Mouse (Mus musculus) hindbrain, embryonic 11.5 days (tissue): Measurements from ENCODE around the gene Eefsec. TPM values are rescaled to one million over a fixed set of nuclear protein-coding genes. Genes with fewer than 3 reads are reported as not detected.

Experiments
- ATAC-seq: fragments of 200-750 bp; cut with Nextera tagmentation; 2 replicates; pipeline ENCODE4 v1.8.0; 2017; ENCODE audit warnings: mild to moderate bottlenecking, moderate TSS enrichment, moderate library complexity; ENCODE audit not compliant: low FRiP score
- DNase-seq: peaks from one replicate; pipeline ENCODE4 v3.0.0-alpha.2; 2015; ENCODE audit warnings: low spot score
- H3K27ac ChIP-seq: fragments of 300-500 bp; sonication (generic); 2 replicates; pipeline ENCODE4 v1.5.1; 2014; ENCODE audit warnings: mild to moderate bottlenecking, low read depth, low read length
- H3K27me3 ChIP-seq: fragments of 300-500 bp; sonication (generic); 2 replicates; pipeline ENCODE4 v1.6.1; 2014; ENCODE audit warnings: mild to moderate bottlenecking, low read length, moderate library complexity, mixed read lengths; ENCODE audit not compliant: control insufficient read depth, insufficient read depth
- H3K36me3 ChIP-seq: fragments of 300-500 bp; sonication (generic); 2 replicates; pipeline ENCODE4 v1.6.1; 2014; ENCODE audit warnings: mild to moderate bottlenecking, low read length, moderate library complexity, mixed read lengths; ENCODE audit not compliant: control insufficient read depth, insufficient read depth
- H3K4me1 ChIP-seq: fragments of 300-500 bp; sonication (generic); replicated peaks from 2 replicates; pipeline ENCODE4 v1.6.1; 2014; ENCODE audit warnings: low read length, mixed read lengths; ENCODE audit not compliant: control insufficient read depth, insufficient read depth
- H3K4me2 ChIP-seq: fragments of 300-500 bp; sonication (generic); replicated peaks from 2 replicates; pipeline ENCODE4 v1.6.1; 2014; ENCODE audit warnings: mild to moderate bottlenecking, low read depth, low read length
- H3K4me3 ChIP-seq: fragments of 300-500 bp; sonication (generic); 2 replicates; pipeline ENCODE4 v1.5.1; 2014; ENCODE audit warnings: low read depth, low read length
- H3K9ac ChIP-seq: fragments of 300-500 bp; sonication (generic); 2 replicates; pipeline ENCODE4 v1.6.1; 2014; ENCODE audit warnings: low read depth, low read length
- H3K9me3 ChIP-seq: fragments of 300-500 bp; sonication (generic); 2 replicates; pipeline ENCODE4 v1.6.1; 2016; ENCODE audit warnings: low read length; ENCODE audit not compliant: control insufficient read depth
- WGBS: fragments of 180-500 bp; shearing (Covaris S2); extraction: QIAGEN DNeasy Blood & Tissue Kit; methylation state at CpG from one replicate; pipeline ENCODE4 v1.1.7; 2014; 5-methylcytosine and 5-hydroxymethylcytosine counted together
- polyA plus RNA-seq: library from polyadenylated mRNA; unstranded; fragments of >200 nt; fragmentation: Nextera tagmentation; extraction: Ambion mirVana; gene quantifications from 2 replicates; pipeline ENCODE4 v1.2.1, GENCODE M21; 2014

Eefsec gene
- polyA plus RNA-seq, 1 experiment from 2014 or later = 41.9 TPM

DNA sequence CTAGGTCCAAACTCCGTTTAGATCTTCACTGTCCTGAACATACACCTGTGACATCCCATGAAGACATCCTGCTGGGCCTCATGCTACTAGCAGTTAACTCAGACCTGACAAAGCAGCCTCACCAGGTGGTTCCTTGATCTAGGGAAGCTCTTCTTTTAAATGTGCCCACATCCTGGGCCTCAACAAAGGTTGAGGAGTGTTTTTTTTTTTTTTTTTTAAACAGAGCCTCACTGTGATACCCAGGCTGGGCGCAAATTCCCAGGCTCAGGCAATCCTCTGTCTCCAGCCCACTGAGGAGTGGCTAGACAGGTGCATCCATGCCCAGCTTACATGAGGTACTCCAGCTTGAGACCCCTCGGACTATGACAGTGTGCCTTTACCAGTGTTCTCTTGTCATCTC lies 3.8 kb downstream of the Eefsec start:
- H3K4me1 ChIP-seq = no peaks in the 10 kb centered on the region
- ATAC-seq (no peak), DNase-seq (no peak)
- no peak overlapping the region for H3K27ac ChIP-seq
- no peaks in the 10 kb centered on the region for H3K9me3 ChIP-seq
- no peak overlapping the region for H3K4me3 ChIP-seq
- WGBS = 73% methylated on average over 3 of the region's 3 CpGs
- H3K9ac ChIP-seq = no peak overlapping the region
- no peaks in the 10 kb centered on the region for H3K27me3 ChIP-seq
- H3K4me2 ChIP-seq = no peak overlapping the region
- no peaks in the 10 kb centered on the region for H3K36me3 ChIP-seq

DNA sequence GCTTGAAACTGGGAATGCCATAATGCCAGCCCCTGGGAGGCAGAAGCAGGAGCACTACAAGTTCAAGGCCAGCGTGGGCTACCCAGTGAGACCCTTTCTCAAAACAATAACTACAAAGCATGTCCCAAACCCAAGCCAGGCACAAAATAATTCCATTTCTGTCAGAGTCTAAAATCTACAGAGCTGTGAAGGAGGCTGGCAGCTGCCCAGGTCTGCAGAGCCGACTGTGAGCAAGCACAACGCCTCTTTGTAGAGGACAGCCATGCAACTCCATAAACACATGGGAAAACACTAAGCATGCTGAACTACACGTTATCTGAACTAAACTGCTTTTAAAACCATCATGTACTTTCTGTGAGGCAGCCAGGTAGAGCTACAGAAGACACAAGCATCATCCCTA lies 7.3 kb downstream of the Eefsec start:
- ATAC-seq (no peak), DNase-seq (no peak)
- Histone ChIP-seq H3K4me3 (no peak overlapping the region), H3K4me2 (no peak overlapping the region), H3K9ac (no peak overlapping the region), H3K4me1 (no peaks in the 10 kb centered on the region; the same call in 1 of the 2 replicates), H3K27ac (no peak overlapping the region), H3K36me3 (no peaks in the 10 kb centered on the region), H3K9me3 (no peaks in the 10 kb centered on the region), H3K27me3 (no peaks in the 10 kb centered on the region)
- 91% methylated on average over 4 of the region's 4 CpGs for WGBS

DNA sequence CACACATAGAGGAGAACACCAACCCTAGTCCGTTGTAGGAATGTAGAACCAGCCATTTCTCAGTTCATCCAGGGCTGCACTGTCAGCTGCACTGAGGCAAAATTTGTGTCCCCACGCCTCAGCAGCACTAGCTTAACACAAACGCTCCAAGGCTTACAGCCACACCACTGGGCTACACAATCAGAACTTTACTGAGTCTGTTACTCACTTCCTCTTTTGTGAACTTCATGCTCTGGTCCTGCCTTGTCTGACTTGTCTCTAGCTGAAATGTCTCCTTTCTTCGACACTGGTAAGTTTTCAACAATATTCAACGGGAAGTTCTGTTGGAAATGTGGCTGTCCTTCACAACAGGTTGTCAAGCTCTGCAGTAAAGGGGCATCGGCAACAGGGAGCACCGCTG lies 10.7 kb downstream of the Eefsec start:
- Histone ChIP-seq H3K9me3 (no peaks in the 10 kb centered on the region), H3K4me3 (no peak overlapping the region), H3K4me2 (no peak overlapping the region), H3K27me3 (no peaks in the 10 kb centered on the region), H3K4me1 (no peaks in the 10 kb centered on the region; the same call in 1 of the 2 replicates), H3K27ac (no peak overlapping the region), H3K9ac (no peak overlapping the region), H3K36me3 (no peaks in the 10 kb centered on the region)
- ATAC-seq = no peak
- 91% methylated on average over 7 of the region's 7 CpGs for WGBS
- DNase-seq = no peak

DNA sequence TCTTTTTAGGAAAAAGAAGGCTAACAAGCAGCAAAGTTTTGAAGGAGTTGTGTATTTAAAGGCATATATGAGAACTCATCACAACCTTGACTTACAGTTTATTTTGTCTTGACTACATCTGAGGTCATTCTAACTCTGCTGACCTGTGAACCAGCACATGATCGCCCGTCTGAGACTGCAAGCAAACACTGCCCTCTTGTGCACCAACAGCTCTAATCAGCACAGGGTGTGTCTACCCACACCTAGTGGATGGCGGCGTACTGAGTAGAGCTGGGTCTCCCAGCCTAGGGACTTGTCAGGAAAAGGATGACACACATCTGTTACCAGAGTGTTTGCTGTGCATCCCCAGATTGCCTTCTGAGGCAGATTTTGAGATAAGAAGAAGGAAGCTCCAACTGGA lies 15.1 kb downstream of the Eefsec start:
- WGBS = 28% methylated on average over 4 of the region's 4 CpGs
- no peak for ATAC-seq

DNA sequence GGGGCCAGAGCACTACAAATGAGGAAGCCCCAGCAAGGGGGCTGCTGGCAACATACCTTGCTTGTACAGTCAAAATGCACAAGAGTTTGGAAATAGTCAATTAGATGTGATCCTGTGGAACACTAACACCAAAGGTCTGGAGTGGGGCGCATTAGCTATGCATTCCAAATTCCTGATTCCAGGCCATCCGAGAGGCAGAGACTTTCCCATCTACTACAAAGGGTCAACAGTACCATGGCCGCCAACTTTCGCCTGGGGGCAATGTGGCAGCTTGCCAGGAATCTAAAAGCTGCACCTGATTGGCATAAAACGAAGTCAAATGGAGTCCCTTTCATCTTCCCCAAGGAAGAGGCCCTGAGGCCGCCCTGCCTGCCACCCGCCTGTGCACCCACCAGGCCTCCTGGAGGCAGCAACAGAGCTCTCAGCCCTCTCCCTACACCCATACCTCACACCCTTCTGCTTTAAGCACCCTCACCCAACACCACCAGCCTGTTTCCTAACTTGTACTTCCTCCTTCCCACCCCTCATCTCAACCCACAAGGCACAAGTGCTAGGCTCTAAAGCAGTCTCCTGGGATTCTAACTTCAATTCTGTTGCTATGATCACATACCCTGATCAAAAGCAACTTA lies 30.1 kb downstream of the Eefsec start:
- Histone ChIP-seq H3K27ac (no peak overlapping the region), H3K9ac (no peak overlapping the region), H3K36me3 (no peaks in the 10 kb centered on the region), H3K9me3 (no peaks in the 10 kb centered on the region), H3K27me3 (no peaks in the 10 kb centered on the region), H3K4me2 (no peak overlapping the region), H3K4me1 (peaks cover 2% of the 10 kb centered on the region; the same call in 1 of the 2 replicates), H3K4me3 (no peak overlapping the region)
- ATAC-seq (no peak), DNase-seq (peak; percentile 11)
- WGBS = 68% methylated on average over 7 of the region's 7 CpGs

More for the DNA sequence above, 15.1 kb downstream of the Eefsec start:
- no peaks in the 10 kb centered on the region for H3K27me3 ChIP-seq
- H3K4me1 ChIP-seq = no peaks in the 10 kb centered on the region; the same call in 1 of the 2 replicates
- H3K4me2 ChIP-seq = no peak overlapping the region
- no peaks in the 10 kb centered on the region for H3K9me3 ChIP-seq
- H3K36me3 ChIP-seq = no peaks in the 10 kb centered on the region
- DNase-seq = peak; percentile 35
- H3K4me3 ChIP-seq = no peak overlapping the region
- H3K9ac ChIP-seq = no peak overlapping the region
- no peak overlapping the region for H3K27ac ChIP-seq

DNA sequence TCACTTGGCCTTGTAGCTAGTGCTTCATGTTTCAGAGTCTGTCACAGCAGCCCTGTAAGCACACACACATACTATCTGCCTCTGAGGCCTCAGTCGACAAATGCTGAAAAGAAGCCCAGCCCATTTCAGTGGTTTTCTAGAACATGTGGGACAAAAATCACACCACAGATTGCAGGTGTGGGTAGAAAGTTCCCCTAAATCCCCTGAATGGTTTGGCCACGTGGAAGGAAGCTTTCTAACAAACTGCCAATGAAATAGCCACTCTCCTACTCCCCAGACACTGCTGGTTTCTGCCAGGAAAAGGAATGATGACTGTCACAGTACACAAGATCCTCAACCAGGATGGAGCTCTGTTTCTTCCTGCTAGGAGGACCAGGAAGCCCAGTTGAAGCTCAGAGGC lies 33.7 kb downstream of the Eefsec start:
- DNase-seq (no peak), ATAC-seq (no peak)
- Histone ChIP-seq H3K4me2 (no peak overlapping the region), H3K9me3 (no peaks in the 10 kb centered on the region), H3K4me3 (no peak overlapping the region), H3K36me3 (no peaks in the 10 kb centered on the region), H3K27ac (no peak overlapping the region), H3K4me1 (peaks cover 5% of the 10 kb centered on the region), H3K9ac (no peak overlapping the region), H3K27me3 (no peaks in the 10 kb centered on the region)
- 75% methylated on average over 2 of the region's 2 CpGs for WGBS

DNA sequence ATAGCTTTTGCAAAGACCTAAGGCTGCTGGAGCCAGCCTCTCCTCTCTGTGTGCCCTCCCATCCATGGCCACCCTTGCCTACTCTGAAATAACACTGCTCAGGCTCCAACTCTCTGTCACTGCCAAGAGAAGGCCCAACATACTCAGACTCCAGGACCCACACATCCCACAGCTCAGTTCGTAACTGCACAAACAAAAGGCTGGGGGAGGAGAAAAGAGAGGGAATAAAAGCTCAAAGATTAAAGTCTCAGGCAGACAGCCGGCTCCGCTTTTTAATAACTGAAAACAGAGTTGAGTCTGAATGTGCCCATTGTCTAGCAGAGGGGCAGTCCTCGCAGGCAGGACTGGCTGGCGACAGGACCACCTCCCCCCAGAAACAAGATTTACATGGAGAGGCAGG lies 36.8 kb downstream of the Eefsec start:
- WGBS = 16% methylated on average over 5 of the region's 5 CpGs
- H3K9ac ChIP-seq = no peak overlapping the region
- no peaks in the 10 kb centered on the region for H3K27me3 ChIP-seq
- H3K27ac ChIP-seq = no peak overlapping the region
- H3K4me2 ChIP-seq = no peak overlapping the region
- peak; percentile 19 for DNase-seq
- H3K36me3 ChIP-seq = no peaks in the 10 kb centered on the region
- ATAC-seq = no peak
- H3K9me3 ChIP-seq = no peaks in the 10 kb centered on the region
- peaks cover 4% of the 10 kb centered on the region; the same call in 1 of the 2 replicates for H3K4me1 ChIP-seq
- H3K4me3 ChIP-seq = no peak overlapping the region

DNA sequence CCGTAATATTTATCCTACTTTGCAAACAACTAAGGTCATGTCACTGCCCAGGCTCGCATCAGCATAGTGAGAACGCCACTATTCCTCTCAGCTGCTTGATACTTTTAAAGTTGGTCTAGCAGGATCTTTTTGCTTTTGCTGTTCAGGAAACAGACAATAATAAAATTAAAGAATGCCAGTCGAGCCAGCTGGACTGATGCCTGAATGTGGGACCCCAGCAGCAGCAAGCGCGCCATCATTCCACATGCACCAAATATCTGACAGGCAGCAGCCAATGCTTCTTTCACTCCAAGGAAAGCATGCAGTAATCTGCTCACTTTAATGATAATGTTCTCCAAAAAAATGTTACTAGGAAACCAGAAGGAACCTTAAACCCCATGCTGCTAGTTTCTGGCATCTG lies 45.9 kb downstream of the Eefsec start:
- no peaks in the 10 kb centered on the region for H3K27me3 ChIP-seq
- no peak overlapping the region for H3K4me3 ChIP-seq
- no peak for DNase-seq
- H3K27ac ChIP-seq = no peak overlapping the region
- no peak overlapping the region for H3K9ac ChIP-seq
- H3K4me1 ChIP-seq = no peaks in the 10 kb centered on the region
- H3K9me3 ChIP-seq = no peaks in the 10 kb centered on the region
- no peak for ATAC-seq
- WGBS = 94% methylated on average over 6 of the region's 6 CpGs
- no peak overlapping the region for H3K4me2 ChIP-seq
- no peaks in the 10 kb centered on the region for H3K36me3 ChIP-seq

DNA sequence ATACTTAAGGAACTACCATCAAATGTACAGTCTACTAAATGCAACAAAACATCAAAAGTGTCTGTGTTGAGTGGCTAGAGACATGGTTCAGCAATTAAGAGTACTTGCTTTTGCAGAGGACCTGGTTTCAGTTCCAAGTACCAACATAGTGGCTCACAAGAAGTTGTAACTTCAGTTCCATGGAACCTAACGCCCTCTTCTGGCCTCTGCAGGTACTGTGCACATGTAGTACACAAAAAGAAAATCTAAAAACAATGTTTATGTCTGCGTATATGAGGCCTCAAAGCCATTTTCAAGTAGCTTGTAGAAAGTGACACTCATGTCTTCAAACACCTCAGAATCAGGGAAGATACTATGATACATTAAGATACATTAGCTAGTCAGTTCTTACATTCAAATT lies 48.4 kb downstream of the Eefsec start:
- Histone ChIP-seq H3K4me3 (no peak overlapping the region), H3K9ac (no peak overlapping the region), H3K4me2 (no peak overlapping the region), H3K4me1 (no peaks in the 10 kb centered on the region), H3K27me3 (no peaks in the 10 kb centered on the region), H3K36me3 (no peaks in the 10 kb centered on the region), H3K27ac (no peak overlapping the region), H3K9me3 (no peaks in the 10 kb centered on the region)
- no peak for DNase-seq
- WGBS = 76% methylated on average over 2 of the region's 2 CpGs
- ATAC-seq = no peak
